Mouse (Mus musculus) heart, embryonic 14.5 days (tissue): Measurements from ENCODE around the gene Ywhae. TPM values are rescaled to one million over a fixed set of nuclear protein-coding genes. Genes with fewer than 3 reads are reported as not detected.
A peak's percentile ranks its signal among the peaks of the same experiment; 100 is the strongest.

Experiments used
- ATAC-seq: fragments of 200-750 bp; cut with Nextera tagmentation; 2 replicates; pipeline ENCODE4 v1.8.0; 2017; ENCODE audit warnings: low read depth, moderate TSS enrichment; ENCODE audit not compliant: insufficient number of reproducible peaks, insufficient read depth, low FRiP score
- H3K27ac ChIP-seq, 2 experiments: fragments of 200-500 bp in 1 of 2; fragments of 300-500 bp in 1 of 2; sonication (generic) in 1 of 2; replicated peaks in 1 of 2; 2 replicates each; pipeline ENCODE4 v1.5.1; 2012 to 2014; ENCODE audit warnings: low read depth in 2 of 2, low read length in 2 of 2, control low read depth in 1 of 2, mild to moderate bottlenecking in 1 of 2, mixed read lengths in 1 of 2; ENCODE audit not compliant: control insufficient read depth in 1 of 2, insufficient read depth in 1 of 2
- H3K27me3 ChIP-seq: fragments of 300-500 bp; sonication (generic); 2 replicates; pipeline ENCODE4 v1.6.1; 2014; ENCODE audit warnings: mild to moderate bottlenecking, low read length, control low read depth; ENCODE audit not compliant: control insufficient read depth, insufficient read depth
- H3K36me3 ChIP-seq: fragments of 300-500 bp; sonication (generic); 2 replicates; pipeline ENCODE4 v1.6.1; 2014; ENCODE audit warnings: mild to moderate bottlenecking, control low read depth, low read length, mixed read lengths; ENCODE audit not compliant: control insufficient read depth, insufficient read depth
- H3K4me1 ChIP-seq, 2 experiments: fragments of 200-500 bp in 1 of 2; fragments of 300-500 bp in 1 of 2; sonication (generic) in 1 of 2; 2 replicates each; pipeline ENCODE4 v1.6.1; 2012 to 2014; ENCODE audit warnings: low read length in 2 of 2, control low read depth in 1 of 2, mixed read lengths in 1 of 2; ENCODE audit not compliant: control insufficient read depth in 2 of 2, insufficient read depth in 2 of 2
- H3K4me2 ChIP-seq: fragments of 300-500 bp; sonication (generic); 2 replicates; pipeline ENCODE4 v1.6.1; 2014; ENCODE audit warnings: mild to moderate bottlenecking, low read length
- H3K4me3 ChIP-seq, 2 experiments: fragments of 200-500 bp in 1 of 2; fragments of 300-500 bp in 1 of 2; sonication (generic) in 1 of 2; 2 replicates each; pipeline ENCODE4 v1.5.1; 2012 to 2014; ENCODE audit warnings: low read length in 2 of 2, mild to moderate bottlenecking in 2 of 2, control low read depth in 1 of 2, low read depth in 1 of 2, moderate library complexity in 1 of 2; ENCODE audit not compliant: control insufficient read depth in 1 of 2, insufficient read depth in 1 of 2
- H3K9ac ChIP-seq: fragments of 300-500 bp; sonication (generic); 2 replicates; pipeline ENCODE4 v1.6.1; 2014; ENCODE audit warnings: mild to moderate bottlenecking, low read length
- H3K9me3 ChIP-seq: fragments of 300-500 bp; sonication (generic); 2 replicates; pipeline ENCODE4 v1.6.1; 2016; ENCODE audit warnings: low read length, control low read depth; ENCODE audit not compliant: control insufficient read depth
- WGBS: fragments of 180-500 bp; shearing (Covaris S2); extraction: QIAGEN DNeasy Blood & Tissue Kit; methylation state at CpG from one replicate; pipeline ENCODE4 v1.1.7; 2014; 5-methylcytosine and 5-hydroxymethylcytosine counted together
- polyA plus RNA-seq: library from polyadenylated mRNA; unstranded; fragments of >200 nt; fragmentation: Nextera tagmentation; extraction: Ambion mirVana; gene quantifications from 2 replicates; pipeline ENCODE4 v1.2.1, GENCODE M21; 2014

The Ywhae gene
- polyA plus RNA-seq, 1 experiment from 2014 or later, result 732 TPM

GRCm38 (mm10) chr11:75738477-75738821 is 5.8 kb downstream of the Ywhae start:
- Histone ChIP-seq H3K4me1 (peaks cover 7 to 59% of the 10 kb centered on the region in 2 experiments), H3K27me3 (no peaks in the 10 kb centered on the region), H3K9me3 (no peaks in the 10 kb centered on the region), H3K9ac (no peak overlapping the region), H3K4me2 (no peak overlapping the region), H3K4me3 (no peak overlapping the region), H3K36me3 (peaks cover 30% of the 10 kb centered on the region), H3K27ac (no peak overlapping the region)
- WGBS, result 91% methylated on average over 7 of the region's 7 CpGs
- no peak for ATAC-seq

- H3K4me1 ChIP-seq, result peaks cover 6 to 53% of the 10 kb centered on the region in 2 experiments
- no peaks in the 10 kb centered on the region for H3K9me3 ChIP-seq
- no peak for ATAC-seq
- no peak overlapping the region for H3K4me2 ChIP-seq
- no peaks in the 10 kb centered on the region for H3K27me3 ChIP-seq
- H3K36me3 ChIP-seq, result peaks cover 32% of the 10 kb centered on the region
- no peak overlapping the region for H3K9ac ChIP-seq
- WGBS, result 53% methylated on average over 3 of the region's 3 CpGs
- no peak overlapping the region for H3K4me3 ChIP-seq
- no peak overlapping the region; a peak in 1 of 4 replicates for H3K27ac ChIP-seq
These were observed 7.5 kb downstream of the Ywhae start for GRCm38 (mm10) chr11:75740204-75740603.

- H3K27ac ChIP-seq, result peak overlapping the region in 1 of 2 experiments; percentile 29; a peak in 2 of 4 replicates
- no peak overlapping the region for H3K9ac ChIP-seq
These were observed 8.9 kb downstream of the Ywhae start for GRCm38 (mm10) chr11:75741615-75742014.

GRCm38 (mm10) chr11:75744761-75745160 is 12.1 kb downstream of the Ywhae start:
- WGBS, result 88% methylated on average over 3 of the region's 3 CpGs
- Histone ChIP-seq H3K27me3 (no peaks in the 10 kb centered on the region), H3K27ac (no peak overlapping the region), H3K36me3 (peaks cover 15% of the 10 kb centered on the region), H3K9me3 (no peaks in the 10 kb centered on the region), H3K9ac (no peak overlapping the region), H3K4me1 (peaks cover 2 to 61% of the 10 kb centered on the region in 2 experiments), H3K4me2 (no peak overlapping the region), H3K4me3 (no peak overlapping the region)
- ATAC-seq, result no peak

More at GRCm38 (mm10) chr11:75741615-75742014, 8.9 kb downstream of the Ywhae start:
- Histone ChIP-seq H3K36me3 (peaks cover 31% of the 10 kb centered on the region), H3K4me3 (no peak overlapping the region), H3K9me3 (no peaks in the 10 kb centered on the region), H3K27me3 (no peaks in the 10 kb centered on the region), H3K4me1 (peaks cover 4 to 50% of the 10 kb centered on the region in 2 experiments), H3K4me2 (peak overlapping the region; percentile 4; the same call in 1 of the 2 replicates)
- WGBS, result 42% methylated on average over 3 of the region's 3 CpGs
- no peak for ATAC-seq

GRCm38 (mm10) chr11:75750537-75750936 is 17.9 kb downstream of the Ywhae start:
- Histone ChIP-seq H3K4me2 (no peak overlapping the region), H3K27me3 (no peaks in the 10 kb centered on the region), H3K4me1 (peaks cover 2 to 37% of the 10 kb centered on the region in 2 experiments; a peak in 3 of 4 replicates), H3K27ac (no peak overlapping the region), H3K9me3 (no peaks in the 10 kb centered on the region), H3K4me3 (no peak overlapping the region), H3K9ac (no peak overlapping the region), H3K36me3 (peaks cover 41% of the 10 kb centered on the region)
- ATAC-seq, result no peak
- WGBS, result 40% methylated on average over 1 of the region's 1 CpGs

GRCm38 (mm10) chr11:75751082-75751481 is 18.4 kb downstream of the Ywhae start:
- Histone ChIP-seq H3K9ac (no peak overlapping the region), H3K27ac (no peak overlapping the region), H3K9me3 (no peaks in the 10 kb centered on the region), H3K4me1 (peaks cover 2 to 34% of the 10 kb centered on the region in 2 experiments; a peak in 3 of 4 replicates), H3K27me3 (no peaks in the 10 kb centered on the region), H3K4me2 (no peak overlapping the region), H3K36me3 (peaks cover 47% of the 10 kb centered on the region), H3K4me3 (no peak overlapping the region)
- no peak for ATAC-seq
- WGBS, result 75% methylated on average over 4 of the region's 4 CpGs

- no peak for ATAC-seq
- no peak overlapping the region for H3K9ac ChIP-seq
- no peak overlapping the region for H3K27ac ChIP-seq
- H3K36me3 ChIP-seq, result peaks cover 96% of the 10 kb centered on the region
- no peak overlapping the region for H3K4me2 ChIP-seq
- no peaks in the 10 kb centered on the region for H3K4me1 ChIP-seq
- no peak overlapping the region for H3K4me3 ChIP-seq
- no peaks in the 10 kb centered on the region for H3K27me3 ChIP-seq
- no peaks in the 10 kb centered on the region for H3K9me3 ChIP-seq
- 69% methylated on average over 8 of the region's 8 CpGs for WGBS
These were observed 24.0 kb downstream of the Ywhae start for GRCm38 (mm10) chr11:75756687-75757086.

GRCm38 (mm10) chr11:75758553-75758952 is 25.9 kb downstream of the Ywhae start:
- Histone ChIP-seq H3K9ac (no peak overlapping the region), H3K4me1 (no peaks in the 10 kb centered on the region), H3K4me2 (no peak overlapping the region), H3K4me3 (no peak overlapping the region), H3K36me3 (peaks cover 92% of the 10 kb centered on the region), H3K9me3 (no peaks in the 10 kb centered on the region), H3K27ac (no peak overlapping the region), H3K27me3 (no peaks in the 10 kb centered on the region)
- ATAC-seq, result no peak
- 91% methylated on average over 1 of the region's 1 CpGs for WGBS
